Mouse (Mus musculus): ENCODE measurements around the gene Trabd2b. TPM values are rescaled to one million over a fixed set of nuclear protein-coding genes. Genes with fewer than 3 reads are reported as not detected.

Trabd2b gene
- polyA plus RNA-seq, 1 experiment from 2014 or later = 0.37 TPM

GRCm38 (mm10) chr4:114518571-114518970 is 112.0 kb downstream of the Trabd2b start:
- no peaks in the 10 kb centered on the region for H3K4me1 ChIP-seq (ENCODE audit: control insufficient read depth, insufficient read depth, low read length)
- DNase-seq (ENCODE audit: low spot score) = no peak
- no peaks in the 10 kb centered on the region for H3K36me3 ChIP-seq (ENCODE audit: control insufficient read depth, insufficient read depth, low read length)
- no peaks in the 10 kb centered on the region for H3K27me3 ChIP-seq (replicated peaks; ENCODE audit: control insufficient read depth, insufficient read depth, low read length)
- no peak overlapping the region for H3K4me2 ChIP-seq (ENCODE audit: low read length)
- WGBS = 97% methylated on average over 1 of the region's 1 CpGs
- no peak overlapping the region for H3K27ac ChIP-seq (ENCODE audit: low read depth, low read length)
- no peak overlapping the region for H3K4me3 ChIP-seq (ENCODE audit: low read depth, low read length)
- H3K9ac ChIP-seq (ENCODE audit: low read length) = no peak overlapping the region
- no peaks in the 10 kb centered on the region for H3K9me3 ChIP-seq (replicated peaks; ENCODE audit: control insufficient read depth, low read length)
- ATAC-seq = no peak

GRCm38 (mm10) chr4:114519321-114519720 is 112.8 kb downstream of the Trabd2b start:
- DNase-seq (ENCODE audit: low spot score) (no peak), ATAC-seq (no peak)
- no peaks in the 10 kb centered on the region for H3K9me3 ChIP-seq (replicated peaks; ENCODE audit: control insufficient read depth, low read length)
- H3K4me1 ChIP-seq (ENCODE audit: control insufficient read depth, insufficient read depth, low read length) = no peaks in the 10 kb centered on the region
- H3K27me3 ChIP-seq (replicated peaks; ENCODE audit: control insufficient read depth, insufficient read depth, low read length) = no peaks in the 10 kb centered on the region
- H3K36me3 ChIP-seq (ENCODE audit: control insufficient read depth, insufficient read depth, low read length) = no peaks in the 10 kb centered on the region
- H3K4me3 ChIP-seq (ENCODE audit: low read depth, low read length) = no peak overlapping the region
- WGBS = 96% methylated on average over 4 of the region's 4 CpGs
- H3K9ac ChIP-seq (ENCODE audit: low read length) = no peak overlapping the region
- H3K4me2 ChIP-seq (ENCODE audit: low read length) = no peak overlapping the region
- H3K27ac ChIP-seq (ENCODE audit: low read depth, low read length) = no peak overlapping the region

- H3K4me3 ChIP-seq (ENCODE audit: low read depth, low read length) = no peak overlapping the region
- no peak overlapping the region for H3K4me2 ChIP-seq (ENCODE audit: low read length)
- H3K36me3 ChIP-seq (ENCODE audit: control insufficient read depth, insufficient read depth, low read length) = no peaks in the 10 kb centered on the region
- no peak overlapping the region for H3K9ac ChIP-seq (ENCODE audit: low read length)
- no peaks in the 10 kb centered on the region for H3K27me3 ChIP-seq (replicated peaks; ENCODE audit: control insufficient read depth, insufficient read depth, low read length)
- ATAC-seq (no peak), DNase-seq (ENCODE audit: low spot score) (no peak)
- H3K27ac ChIP-seq (ENCODE audit: low read depth, low read length) = no peak overlapping the region
- H3K4me1 ChIP-seq (ENCODE audit: control insufficient read depth, insufficient read depth, low read length) = no peaks in the 10 kb centered on the region
- WGBS = 90% methylated on average over 3 of the region's 3 CpGs
- H3K9me3 ChIP-seq (replicated peaks; ENCODE audit: control insufficient read depth, low read length) = no peaks in the 10 kb centered on the region
These were observed 113.4 kb downstream of the Trabd2b start for GRCm38 (mm10) chr4:114519966-114520365.

GRCm38 (mm10) chr4:114523335-114524188 is 117.0 kb downstream of the Trabd2b start:
- H3K4me1 ChIP-seq (ENCODE audit: control insufficient read depth, insufficient read depth, low read length) = no peaks in the 10 kb centered on the region
- no peaks in the 10 kb centered on the region for H3K9me3 ChIP-seq (replicated peaks; ENCODE audit: control insufficient read depth, low read length)
- no peaks in the 10 kb centered on the region for H3K36me3 ChIP-seq (ENCODE audit: control insufficient read depth, insufficient read depth, low read length)
- no peak overlapping the region for H3K9ac ChIP-seq (ENCODE audit: low read length)
- no peak for ATAC-seq
- DNase-seq (ENCODE audit: low spot score) = no peak
- no peak overlapping the region for H3K27ac ChIP-seq (ENCODE audit: low read depth, low read length)
- H3K4me2 ChIP-seq (ENCODE audit: low read length) = no peak overlapping the region
- no peaks in the 10 kb centered on the region for H3K27me3 ChIP-seq (replicated peaks; ENCODE audit: control insufficient read depth, insufficient read depth, low read length)
- WGBS = 85% methylated on average over 5 of the region's 5 CpGs
- no peak overlapping the region for H3K4me3 ChIP-seq (ENCODE audit: low read depth, low read length)

- H3K27me3 ChIP-seq (replicated peaks; ENCODE audit: control insufficient read depth, insufficient read depth, low read length) = no peaks in the 10 kb centered on the region
- H3K4me1 ChIP-seq (ENCODE audit: control insufficient read depth, insufficient read depth, low read length) = no peaks in the 10 kb centered on the region
- DNase-seq (ENCODE audit: low spot score) (no peak), ATAC-seq (no peak)
- no peak overlapping the region for H3K4me2 ChIP-seq (ENCODE audit: low read length)
- H3K27ac ChIP-seq (ENCODE audit: low read depth, low read length) = no peak overlapping the region
- WGBS = 37% methylated on average over 6 of the region's 6 CpGs
- H3K4me3 ChIP-seq (ENCODE audit: low read depth, low read length) = no peak overlapping the region
- no peaks in the 10 kb centered on the region for H3K36me3 ChIP-seq (ENCODE audit: control insufficient read depth, insufficient read depth, low read length)
- H3K9me3 ChIP-seq (replicated peaks; ENCODE audit: control insufficient read depth, low read length) = no peaks in the 10 kb centered on the region
- H3K9ac ChIP-seq (ENCODE audit: low read length) = no peak overlapping the region
These were observed 125.1 kb downstream of the Trabd2b start for GRCm38 (mm10) chr4:114531591-114531990.

- WGBS = 88% methylated on average over 4 of the region's 4 CpGs
- Histone ChIP-seq H3K36me3 (ENCODE audit: control insufficient read depth, insufficient read depth, low read length) (no peaks in the 10 kb centered on the region), H3K4me2 (ENCODE audit: low read length) (no peak overlapping the region), H3K27ac (ENCODE audit: low read depth, low read length) (no peak overlapping the region), H3K9me3 (replicated peaks; ENCODE audit: control insufficient read depth, low read length) (no peaks in the 10 kb centered on the region), H3K4me1 (ENCODE audit: control insufficient read depth, insufficient read depth, low read length) (no peaks in the 10 kb centered on the region), H3K4me3 (ENCODE audit: low read depth, low read length) (no peak overlapping the region), H3K9ac (ENCODE audit: low read length) (no peak overlapping the region), H3K27me3 (replicated peaks; ENCODE audit: control insufficient read depth, insufficient read depth, low read length) (no peaks in the 10 kb centered on the region)
- DNase-seq (ENCODE audit: low spot score) = no peak
- no peak for ATAC-seq
These were observed 127.6 kb downstream of the Trabd2b start for GRCm38 (mm10) chr4:114533894-114534754.

GRCm38 (mm10) chr4:114537376-114537974 is 131.0 kb downstream of the Trabd2b start:
- 72% methylated on average over 6 of the region's 6 CpGs for WGBS
- no peaks in the 10 kb centered on the region for H3K4me1 ChIP-seq (ENCODE audit: control insufficient read depth, insufficient read depth, low read length)
- no peak for DNase-seq (ENCODE audit: low spot score)

GRCm38 (mm10) chr4:114540031-114540430 is 133.5 kb downstream of the Trabd2b start:
- ATAC-seq (no peak), DNase-seq (ENCODE audit: low spot score) (no peak)
- WGBS = 90% methylated on average over 7 of the region's 7 CpGs

More at GRCm38 (mm10) chr4:114537376-114537974, 131.0 kb downstream of the Trabd2b start:
- Histone ChIP-seq H3K4me2 (ENCODE audit: low read length) (no peak overlapping the region), H3K27me3 (replicated peaks; ENCODE audit: control insufficient read depth, insufficient read depth, low read length) (no peaks in the 10 kb centered on the region), H3K4me3 (ENCODE audit: low read depth, low read length) (no peak overlapping the region), H3K36me3 (ENCODE audit: control insufficient read depth, insufficient read depth, low read length) (no peaks in the 10 kb centered on the region), H3K9me3 (replicated peaks; ENCODE audit: control insufficient read depth, low read length) (no peaks in the 10 kb centered on the region), H3K9ac (ENCODE audit: low read length) (no peak overlapping the region), H3K27ac (ENCODE audit: low read depth, low read length) (no peak overlapping the region)
- ATAC-seq = no peak

More at GRCm38 (mm10) chr4:114540031-114540430, 133.5 kb downstream of the Trabd2b start:
- Histone ChIP-seq H3K27ac (ENCODE audit: low read depth, low read length) (no peak overlapping the region), H3K27me3 (replicated peaks; ENCODE audit: control insufficient read depth, insufficient read depth, low read length) (no peaks in the 10 kb centered on the region), H3K9ac (ENCODE audit: low read length) (no peak overlapping the region), H3K4me1 (ENCODE audit: control insufficient read depth, insufficient read depth, low read length) (no peaks in the 10 kb centered on the region), H3K9me3 (replicated peaks; ENCODE audit: control insufficient read depth, low read length) (no peaks in the 10 kb centered on the region), H3K4me3 (ENCODE audit: low read depth, low read length) (no peak overlapping the region), H3K4me2 (ENCODE audit: low read length) (no peak overlapping the region), H3K36me3 (ENCODE audit: control insufficient read depth, insufficient read depth, low read length) (no peaks in the 10 kb centered on the region)

Data from forebrain, embryonic 14.5 days (tissue).